Mouse (Mus musculus) CH12.LX (cell line): ENCODE results near the gene Stk35. TPM values are rescaled to one million over a fixed set of nuclear protein-coding genes. Genes with fewer than 3 reads are reported as not detected.
A peak's percentile ranks its signal among the peaks of the same experiment; 100 is the strongest.
"Not testable (repeated sequence)": the region's sequence is repeated elsewhere in the genome, so short reads cannot be mapped to it uniquely, and the experiment has no call there.

Source experiments
- DNase-seq: peaks from one replicate; pipeline ENCODE4 v3.0.0-alpha.2; 2013; ENCODE audit errors: extremely low read depth
- H3K27ac ChIP-seq: 2 replicates; pipeline ENCODE4 v1.5.1; 2012; ENCODE audit warnings: low read depth, mild to moderate bottlenecking, control low read depth, moderate library complexity; ENCODE audit not compliant: insufficient read depth
- H3K27me3 ChIP-seq: replicated peaks from 2 replicates; pipeline ENCODE3; 2012; ENCODE audit warnings: inconsistent platforms
- H3K36me3 ChIP-seq, 2 experiments: replicated peaks in 1 of 2; 2 replicates each; pipeline versions ENCODE3 to v1.6.1; 2012; ENCODE audit warnings: inconsistent platforms in 1 of 2, low read length in 1 of 2, mild to moderate bottlenecking in 1 of 2, mixed read lengths in 1 of 2, moderate library complexity in 1 of 2; ENCODE audit not compliant: control insufficient read depth in 1 of 2, insufficient read depth in 1 of 2
- H3K4me1 ChIP-seq, 2 experiments: 2 replicates each; pipeline ENCODE4 v1.6.1; 2012; ENCODE audit warnings: inconsistent platforms in 1 of 2, moderate library complexity in 1 of 2; ENCODE audit not compliant: insufficient read depth in 2 of 2, control insufficient read depth in 1 of 2
- H3K4me2 ChIP-seq: 2 replicates; pipeline ENCODE4 v1.6.1; 2012; ENCODE audit warnings: low read depth, mild to moderate bottlenecking, control low read depth; ENCODE audit not compliant: poor library complexity, insufficient read depth, severe bottlenecking
- H3K4me3 ChIP-seq, 3 experiments: fragments of 150-350 bp in 1 of 3; sonication (generic) in 1 of 3; replicated peaks in 1 of 3; 2 replicates each; pipeline versions ENCODE3 to v1.5.1; 2011 to 2012; ENCODE audit warnings: low read depth in 2 of 3, low read length in 2 of 3, mild to moderate bottlenecking in 2 of 3, moderate library complexity in 2 of 3, control low read depth in 1 of 3, improper control_type of control experiment in 1 of 3, inconsistent platforms in 1 of 3, mixed read lengths in 1 of 3; ENCODE audit not compliant: poor library complexity in 1 of 3
- H3K79me2 ChIP-seq: replicated peaks from 2 replicates; pipeline ENCODE4 v1.6.1; 2012; ENCODE audit warnings: mild to moderate bottlenecking, moderate library complexity; ENCODE audit not compliant: control insufficient read depth, poor library complexity, insufficient read depth, severe bottlenecking; ENCODE audit errors: extremely low read depth
- H3K9ac ChIP-seq: 2 replicates; pipeline ENCODE4 v1.6.1; 2012; ENCODE audit warnings: low read depth, mild to moderate bottlenecking, control low read depth, moderate library complexity; ENCODE audit not compliant: insufficient read depth
- H3K9me3 ChIP-seq: replicated peaks from 2 replicates; pipeline ENCODE3; 2012; ENCODE audit warnings: low read length, inconsistent platforms, mixed read lengths
- CHD1 ChIP-seq: IDR thresholded peaks from 2 replicates; pipeline ENCODE4 v1.6.1; 2012; ENCODE audit warnings: low read depth, low read length, improper control_type of control experiment, inconsistent platforms
- CHD2 ChIP-seq: IDR thresholded peaks from 2 replicates; pipeline ENCODE4 v1.6.1; 2011; ENCODE audit warnings: low read length, improper control_type of control experiment
- CTCF ChIP-seq, 2 experiments: IDR thresholded peaks in 1 of 2; conservative IDR thresholded peaks in 1 of 2; 2 replicates each; pipeline ENCODE4 v1.5.1; 2011 to 2012; ENCODE audit warnings: low read depth in 2 of 2, low read length in 2 of 2, improper control_type of control experiment in 1 of 2, inconsistent platforms in 1 of 2, mild to moderate bottlenecking in 1 of 2, moderate library complexity in 1 of 2
- EP300 ChIP-seq: IDR thresholded peaks from 2 replicates; pipeline ENCODE4 v1.6.1; 2011; ENCODE audit warnings: low read length, improper control_type of control experiment
- HCFC1 ChIP-seq: IDR thresholded peaks from 2 replicates; pipeline ENCODE4 v1.6.1; 2012; ENCODE audit warnings: low read depth, mild to moderate bottlenecking, inconsistent platforms, low read length, improper control_type of control experiment
- JUN ChIP-seq: IDR thresholded peaks from 2 replicates; pipeline ENCODE4 v1.6.1; 2011; ENCODE audit warnings: low read depth, mild to moderate bottlenecking, low read length, improper control_type of control experiment, moderate library complexity; ENCODE audit not compliant: insufficient read depth
- JUND ChIP-seq: conservative IDR thresholded peaks from 2 replicates; pipeline ENCODE4 v1.6.1; 2011; ENCODE audit warnings: low read depth, low read length, improper control_type of control experiment
- KAT2A ChIP-seq: IDR thresholded peaks from 2 replicates; pipeline ENCODE4 v1.6.1; 2012; ENCODE audit warnings: low read length, improper control_type of control experiment, inconsistent platforms; ENCODE audit not compliant: insufficient replicate concordance
- MAFK ChIP-seq: IDR thresholded peaks from 2 replicates; pipeline ENCODE4 v1.6.1; 2011; ENCODE audit warnings: low read length, improper control_type of control experiment; ENCODE audit not compliant: insufficient replicate concordance
- MAZ ChIP-seq: IDR thresholded peaks from 2 replicates; pipeline ENCODE4 v1.6.1; 2012; ENCODE audit warnings: low read depth, mild to moderate bottlenecking, inconsistent platforms, low read length, improper control_type of control experiment, moderate library complexity
- MXI1 ChIP-seq: IDR thresholded peaks from 2 replicates; pipeline ENCODE4 v1.6.1; 2011; ENCODE audit warnings: mild to moderate bottlenecking, low read depth, low read length, improper control_type of control experiment
- NELFE ChIP-seq: IDR thresholded peaks from 2 replicates; pipeline ENCODE4 v1.6.1; 2011; ENCODE audit warnings: low read depth, low read length, improper control_type of control experiment
- NRF1 ChIP-seq: IDR thresholded peaks from 2 replicates; pipeline ENCODE4 v1.6.1; 2014; ENCODE audit warnings: low read depth, mild to moderate bottlenecking, inconsistent platforms, low read length, improper control_type of control experiment, moderate library complexity
- RAD21 ChIP-seq: IDR thresholded peaks from 2 replicates; pipeline ENCODE4 v1.6.1; 2011; ENCODE audit warnings: low read depth, mild to moderate bottlenecking, low read length, improper control_type of control experiment, moderate library complexity
- RCOR1 ChIP-seq: conservative IDR thresholded peaks from 2 replicates; pipeline ENCODE4 v1.6.1; 2012; ENCODE audit warnings: low read depth, mild to moderate bottlenecking, inconsistent platforms, low read length, improper control_type of control experiment
- SMC3 ChIP-seq: IDR thresholded peaks from 2 replicates; pipeline ENCODE4 v1.6.1; 2011; ENCODE audit warnings: low read depth, low read length, improper control_type of control experiment
- USF1 ChIP-seq: IDR thresholded peaks from 2 replicates; pipeline ENCODE4 v1.6.1; 2014; ENCODE audit warnings: low read depth, mild to moderate bottlenecking, inconsistent platforms, low read length, improper control_type of control experiment
- USF2 ChIP-seq: conservative IDR thresholded peaks from 2 replicates; pipeline ENCODE4 v1.6.1; 2011; ENCODE audit warnings: low read depth, low read length, improper control_type of control experiment
- ZKSCAN1 ChIP-seq: IDR thresholded peaks from 2 replicates; pipeline ENCODE4 v1.6.1; 2012; ENCODE audit warnings: low read depth, inconsistent platforms, low read length, improper control_type of control experiment, borderline replicate concordance
- ZMIZ1 ChIP-seq: IDR thresholded peaks from 2 replicates; pipeline ENCODE4 v1.6.1; 2012; ENCODE audit warnings: low read depth, mild to moderate bottlenecking, inconsistent platforms, low read length, improper control_type of control experiment
- ZNF384 ChIP-seq: IDR thresholded peaks from 2 replicates; pipeline ENCODE4 v1.6.1; 2012; ENCODE audit warnings: low read depth, low read length, improper control_type of control experiment, inconsistent platforms
- dilution Hi-C: fragments of 300-500 bp; cut with MboI; formaldehyde crosslinking; loops from 2 replicates; pipeline ENCODE4 v1.14.3; 2020; ENCODE audit warnings: low sequenced_read_pairs; ENCODE audit not compliant: extremely low pct_unique_long_range_greater_than_20kb, extremely low pct_ligation_motif_present
- in situ Hi-C: fragments of 300-500 bp; cut with MboI; formaldehyde crosslinking; loops from 3 replicates; pipeline ENCODE4 v1.14.3; 2019; ENCODE audit warnings: low sequenced_read_pairs, low pct_ligation_motif_present, low pct_unique_long_range_greater_than_20kb, mixed read lengths
- polyA plus RNA-seq: library from polyadenylated mRNA; unstranded; fragments of >175 nt; gene quantifications from 2 replicates; pipeline ENCODE4 v1.2.1, GENCODE M21; 2012; ENCODE audit warnings: low read depth; ENCODE audit not compliant: insufficient read length
- total RNA-seq, 2 experiments: library from RNA; depleted of rRNA; stranded (reverse); fragments of 300-350 nt in 1 of 2; fragments of >200 nt in 1 of 2; gene quantifications; 2 replicates each; pipeline ENCODE4 v1.2.3; 2012 to 2014

The Stk35 gene
- total and polyA plus RNA-seq, 3 experiments, result 4.5 to 22.7 (median 7.3) TPM

GRCm38 (mm10) chr2:129849078-129849477 lies 48.8 kb downstream of the Stk35 start:
- H3K4me3 ChIP-seq, H3K36me3 ChIP-seq, H3K27me3 ChIP-seq: not testable (repeated sequence)
- H3K4me1 ChIP-seq, result peaks cover 0 to 14% of the 10 kb centered on the region in 2 experiments; a peak in 2 of 4 replicates
- peak in 1 of 2 experiments; percentile 30; a peak in 1 of 4 replicates for TF ChIP-seq CTCF (conservative IDR thresholded peaks at IDR 0.05 in 1 of 2, IDR thresholded peaks at IDR 0.05 in 1 of 2; ENCODE audit: low read depth in 2 of 2, low read length in 2 of 2)
- TF ChIP-seq RAD21, result peak; percentile 12
- TF ChIP-seq, all 38 proteins: peak for 2; not testable (repeated sequence) for 36
- DNase-seq, H3K27ac ChIP-seq, H3K4me2 ChIP-seq, H3K79me2 ChIP-seq, H3K9ac ChIP-seq, H3K9me3 ChIP-seq, dilution Hi-C loops: not testable (repeated sequence)
- in situ Hi-C loops, result loop anchor here (10.0 kb wide), 1 partner anchor 174 kb away; no protein-coding TSS in a partner anchor

- H3K36me3 ChIP-seq, result no peaks in the 10 kb centered on the region
- no peaks in the 10 kb centered on the region for H3K79me2 ChIP-seq
- no peak overlapping the region for H3K9ac ChIP-seq
- H3K27ac ChIP-seq, result no peak overlapping the region
- peaks cover 2% of the 10 kb centered on the region for H3K27me3 ChIP-seq
- no peak overlapping the region for H3K4me3 ChIP-seq
- DNase-seq, result no peak
- H3K9me3 ChIP-seq, result no peaks in the 10 kb centered on the region
- H3K4me1 ChIP-seq, result peaks cover 0 to 14% of the 10 kb centered on the region in 2 experiments; a peak in 2 of 4 replicates
- TF ChIP-seq JUN (no peak), NELFE (no peak), ZNF384 (no peak), HCFC1 (no peak), CHD2 (no peak), JUND (no peak), NRF1 (no peak), USF2 (no peak), USF1 (no peak), KAT2A (no peak), MXI1 (no peak), RAD21 (no peak), SMC3 (no peak)
- H3K4me2 ChIP-seq, result peak overlapping the region; percentile 56
- dilution Hi-C loops (no loop called here), in situ Hi-C loops (no loop called here)
Measured at GRCm38 (mm10) chr2:129851512-129851911, 51.2 kb downstream of the Stk35 start.

- Histone ChIP-seq H3K27ac (no peak overlapping the region), H3K9me3 (peaks cover 5% of the 10 kb centered on the region), H3K4me1 (no peaks in the 10 kb centered on the region), H3K27me3 (peaks cover 15% of the 10 kb centered on the region), H3K36me3 (no peaks in the 10 kb centered on the region), H3K9ac (no peak overlapping the region), H3K4me3 (no peak overlapping the region), H3K4me2 (no peak overlapping the region), H3K79me2 (no peaks in the 10 kb centered on the region)
- no peak for DNase-seq
- in situ Hi-C loops (no loop called here), dilution Hi-C loops (no loop called here)
- TF ChIP-seq ZKSCAN1 (no peak), MAFK (no peak), RCOR1 (no peak), MAZ (no peak), ZMIZ1 (no peak), KAT2A (no peak), EP300 (no peak), CHD1 (no peak)
Measured at GRCm38 (mm10) chr2:129863256-129863655, 62.9 kb downstream of the Stk35 start.
